Mouse (Mus musculus) megakaryocyte, embryonic 14.5 days (primary cell): ENCODE results near the gene Faah.

Experiments used
- FLI1 ChIP-seq: IDR thresholded peaks from 2 replicates; pipeline ENCODE4 v1.6.1; 2012; ENCODE audit warnings: low read length, inconsistent platforms, mixed read lengths
- GATA1 ChIP-seq: IDR thresholded peaks from 3 replicates; pipeline ENCODE4 v1.6.1; 2012; ENCODE audit warnings: mixed read lengths, low read length, inconsistent platforms, borderline replicate concordance

DNA sequence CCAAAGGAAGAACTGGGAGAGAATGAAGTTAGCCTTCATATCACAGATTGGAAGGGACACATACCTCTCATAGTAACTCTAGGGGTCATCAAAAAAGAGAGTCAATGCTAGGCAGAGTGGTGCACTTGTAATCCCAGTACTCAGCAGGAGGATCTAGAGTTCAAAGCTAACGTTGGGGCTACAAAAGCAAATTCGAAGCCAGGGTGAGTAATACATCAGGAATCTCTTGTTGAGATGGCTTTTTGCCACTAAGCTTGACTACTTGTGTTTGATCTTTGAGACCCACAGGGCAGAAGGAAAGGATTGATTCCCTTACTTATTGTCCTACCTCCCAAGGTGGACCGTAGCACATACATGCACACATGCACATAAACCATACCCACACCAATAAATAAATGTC, 31.5 kb upstream of the Faah start:
- no peak for TF ChIP-seq GATA1
- TF ChIP-seq FLI1 = no peak
